Mouse (Mus musculus): ENCODE results near the gene Mgat4d.

Gene Mgat4d

GRCm38 (mm10) chr8:83394325-83394724 is 46.1 kb downstream of the Mgat4d start:
- WGBS: 93% methylated on average over 5 of the region's 5 CpGs

- WGBS: 95% methylated on average over 6 of the region's 6 CpGs
Measured at GRCm38 (mm10) chr8:83396680-83397079, 48.4 kb downstream of the Mgat4d start.

GRCm38 (mm10) chr8:83397726-83398125 is 49.5 kb downstream of the Mgat4d start:
- WGBS: 82% methylated on average over 4 of the region's 4 CpGs

- WGBS: 87% methylated on average over 10 of the region's 10 CpGs
Measured at GRCm38 (mm10) chr8:83405548-83405947, 57.3 kb downstream of the Mgat4d start.

- 39% methylated on average over 6 of the region's 6 CpGs for WGBS
Measured at GRCm38 (mm10) chr8:83406836-83407235, 58.6 kb downstream of the Mgat4d start.

GRCm38 (mm10) chr8:83408496-83408895 is 60.2 kb downstream of the Mgat4d start:
- 89% methylated on average over 7 of the region's 7 CpGs for WGBS

- 97% methylated on average over 15 of the region's 15 CpGs for WGBS
Measured at GRCm38 (mm10) chr8:83416878-83417277, 68.6 kb downstream of the Mgat4d start.

GRCm38 (mm10) chr8:83417970-83418369 is 69.7 kb downstream of the Mgat4d start:
- 83% methylated on average over 6 of the region's 6 CpGs for WGBS

GRCm38 (mm10) chr8:83418805-83419516 is 70.7 kb downstream of the Mgat4d start:
- WGBS: 94% methylated on average over 11 of the region's 11 CpGs

GRCm38 (mm10) chr8:83421354-83421753 is 73.1 kb downstream of the Mgat4d start:
- WGBS: 96% methylated on average over 1 of the region's 1 CpGs

- 71% methylated on average over 13 of the region's 13 CpGs for WGBS
Measured at GRCm38 (mm10) chr8:83423032-83423825, 75.0 kb downstream of the Mgat4d start.

GRCm38 (mm10) chr8:83425202-83425601 is 76.9 kb downstream of the Mgat4d start:
- 86% methylated on average over 6 of the region's 6 CpGs for WGBS

- 83% methylated on average over 11 of the region's 11 CpGs for WGBS
Measured at GRCm38 (mm10) chr8:83426104-83426759, 78.0 kb downstream of the Mgat4d start.

GRCm38 (mm10) chr8:83426949-83427348 is 78.7 kb downstream of the Mgat4d start:
- 87% methylated on average over 7 of the region's 7 CpGs for WGBS

GRCm38 (mm10) chr8:83428621-83429020 is 80.3 kb downstream of the Mgat4d start:
- 92% methylated on average over 3 of the region's 3 CpGs for WGBS

- 54% methylated on average over 4 of the region's 4 CpGs for WGBS
Measured at GRCm38 (mm10) chr8:83429071-83429524, 80.8 kb downstream of the Mgat4d start.

All from cerebral cortex, adult 2 months (tissue).